Mouse (Mus musculus): ENCODE measurements around the gene 2510009E07Rik.
"Not testable (repeated sequence)": the region's sequence is repeated elsewhere in the genome, so short reads cannot be mapped to it uniquely, and the experiment has no call there.

The 2510009E07Rik gene

GRCm38 (mm10) chr16:21676791-21677190, 17.7 kb downstream of the 2510009E07Rik start:
- no peak for DNase-seq (ENCODE audit: low read depth)

DNA sequence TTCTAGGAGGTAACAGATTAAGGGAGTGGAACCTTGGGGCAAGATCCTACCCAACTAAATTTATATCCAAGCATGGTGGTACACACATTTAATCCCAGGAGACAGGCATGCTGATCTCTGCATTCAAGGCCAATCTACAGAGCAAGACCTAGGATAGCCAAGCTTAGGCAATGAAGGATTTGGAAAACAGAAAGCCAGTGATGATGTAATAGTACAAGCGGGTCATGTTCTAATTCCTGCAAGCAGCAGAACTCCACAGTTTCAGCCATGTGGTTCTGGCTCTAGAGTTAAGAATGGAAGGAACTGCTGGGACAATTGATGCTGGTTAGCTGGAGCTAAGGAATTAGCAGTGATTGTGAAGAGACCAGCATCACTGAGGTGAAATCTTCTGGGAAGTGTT, 20.8 kb downstream of the 2510009E07Rik start:
- DNase-seq (ENCODE audit: low read depth) = not testable (repeated sequence)

DNA sequence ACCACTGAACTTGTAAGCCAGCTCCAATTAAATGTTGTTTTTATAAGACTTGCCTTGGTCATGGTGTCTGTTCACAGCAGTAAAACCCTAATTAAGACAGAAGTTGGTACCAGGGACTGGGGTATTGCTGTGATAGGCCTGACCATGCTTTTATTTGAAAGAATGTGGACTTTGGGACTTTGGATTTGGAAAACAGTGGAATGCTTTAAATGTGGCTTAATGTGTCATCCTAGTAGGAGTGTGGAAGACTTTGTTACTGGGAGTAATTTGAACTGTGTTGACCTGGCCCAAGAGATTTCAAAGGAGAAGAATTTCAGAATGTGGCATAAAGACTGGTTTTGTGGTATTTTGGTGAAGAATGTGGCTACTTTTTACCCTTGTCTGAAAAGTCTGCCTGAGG, 21.4 kb downstream of the 2510009E07Rik start:
- not testable (repeated sequence) for DNase-seq (ENCODE audit: low read depth)

- no peak for DNase-seq (ENCODE audit: low read depth)
Observed at GRCm38 (mm10) chr16:21671878-21672277, 22.6 kb downstream of the 2510009E07Rik start.

DNA sequence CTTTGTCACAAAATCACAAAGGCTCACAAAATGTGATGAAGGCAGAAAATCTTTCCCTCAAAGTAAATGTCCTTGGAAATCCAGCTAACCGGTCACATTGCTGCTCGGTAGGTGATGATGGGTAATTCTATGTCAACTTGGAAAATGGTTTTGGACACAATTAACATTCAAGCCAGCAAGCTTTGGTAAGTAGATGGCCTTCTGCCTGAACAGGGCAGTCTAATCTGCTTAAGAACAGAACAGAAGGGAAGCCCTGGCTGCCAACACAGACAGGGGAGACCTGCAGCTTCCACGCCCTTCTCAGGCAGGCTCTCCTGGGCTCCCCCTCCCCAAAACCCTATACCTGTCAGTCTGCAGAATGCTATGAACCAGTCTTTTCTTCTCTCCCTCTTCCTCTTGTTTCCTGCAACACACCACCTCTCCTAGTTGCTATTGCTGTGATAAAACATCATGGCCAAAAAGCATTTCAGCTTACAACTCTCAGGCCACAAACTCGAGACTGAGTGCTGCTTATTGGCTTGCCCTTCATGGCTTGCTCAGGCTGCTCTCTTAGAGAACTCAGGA, 29.0 kb downstream of the 2510009E07Rik start:
- DNase-seq (ENCODE audit: low read depth) = no peak

DNA sequence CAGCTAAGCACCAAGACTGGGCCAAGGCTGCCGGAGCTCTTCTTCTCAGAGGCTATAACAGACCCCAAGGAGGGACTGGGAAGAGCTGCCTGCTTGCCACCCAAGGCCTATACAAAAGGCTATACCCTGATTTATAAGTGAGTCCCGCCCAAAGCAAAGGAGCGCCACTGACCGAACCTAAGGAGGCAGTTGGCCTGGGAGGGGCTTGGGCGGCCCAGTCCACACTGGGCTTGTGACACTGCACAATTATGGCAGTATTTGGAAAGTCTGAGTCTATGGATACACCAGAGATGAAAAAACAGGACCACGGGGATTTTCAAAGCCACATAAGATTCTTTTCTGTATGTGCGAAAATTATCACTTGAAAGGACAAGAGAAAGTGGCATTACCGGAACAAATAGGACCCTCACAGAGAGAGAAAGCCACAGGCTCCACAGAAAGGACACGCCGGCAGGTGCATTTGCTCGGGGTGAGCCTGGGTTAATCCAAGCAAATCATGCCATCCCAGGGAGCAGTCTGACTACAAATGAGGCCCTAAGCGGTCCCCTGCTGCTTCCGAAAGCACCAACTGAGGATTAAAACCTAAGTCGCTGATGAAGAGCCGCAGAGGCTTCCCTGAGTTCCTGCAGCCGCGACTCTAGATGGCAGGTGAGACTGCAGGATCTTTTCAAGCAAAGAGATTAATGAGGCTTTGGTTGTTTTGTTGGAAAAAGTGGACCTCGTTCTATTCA, 29.7 kb downstream of the 2510009E07Rik start:
- no peak for DNase-seq (ENCODE audit: low read depth)

DNA sequence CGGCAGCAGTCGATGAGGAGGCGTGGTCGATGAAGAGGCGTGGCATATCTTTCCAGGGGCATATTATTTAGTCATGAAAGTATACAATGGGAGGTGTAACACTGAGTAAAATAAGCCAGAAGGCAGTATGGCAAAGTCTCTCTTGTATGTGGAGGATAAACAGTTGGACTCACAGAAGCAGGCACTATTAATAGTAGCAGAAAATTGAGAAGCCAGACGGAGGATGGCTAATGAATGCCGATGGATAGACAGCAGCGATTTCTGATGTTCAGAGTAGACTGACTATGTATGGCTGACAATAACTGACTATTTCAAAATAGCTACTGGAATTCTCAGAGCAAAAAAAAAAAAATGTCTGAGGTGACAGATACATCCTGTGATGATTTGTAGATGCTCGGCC, 38.5 kb downstream of the 2510009E07Rik start:
- no peak for DNase-seq (ENCODE audit: low read depth)

GRCm38 (mm10) chr16:21655291-21655690, 39.2 kb downstream of the 2510009E07Rik start:
- DNase-seq (ENCODE audit: low read depth) = no peak

DNA sequence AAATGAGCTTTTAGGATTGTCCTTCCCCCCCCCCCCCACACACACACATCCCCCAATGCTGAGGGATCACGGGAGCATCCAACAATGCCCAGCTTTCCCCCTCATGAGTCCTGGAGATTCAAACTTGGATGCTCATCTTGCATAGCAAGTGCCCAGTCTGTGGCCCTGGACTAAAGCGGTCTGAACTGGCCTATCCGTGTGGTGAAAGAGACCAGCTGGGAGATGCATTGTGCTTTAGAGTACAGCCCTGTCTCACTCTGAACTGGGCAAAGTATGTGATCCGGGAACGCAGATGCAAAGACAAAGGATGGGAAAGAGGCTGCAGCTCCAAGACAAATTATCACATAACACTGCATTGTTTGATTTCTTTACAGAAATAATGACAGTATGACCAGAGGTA, 40.1 kb downstream of the 2510009E07Rik start:
- no peak for DNase-seq (ENCODE audit: low read depth)

DNA sequence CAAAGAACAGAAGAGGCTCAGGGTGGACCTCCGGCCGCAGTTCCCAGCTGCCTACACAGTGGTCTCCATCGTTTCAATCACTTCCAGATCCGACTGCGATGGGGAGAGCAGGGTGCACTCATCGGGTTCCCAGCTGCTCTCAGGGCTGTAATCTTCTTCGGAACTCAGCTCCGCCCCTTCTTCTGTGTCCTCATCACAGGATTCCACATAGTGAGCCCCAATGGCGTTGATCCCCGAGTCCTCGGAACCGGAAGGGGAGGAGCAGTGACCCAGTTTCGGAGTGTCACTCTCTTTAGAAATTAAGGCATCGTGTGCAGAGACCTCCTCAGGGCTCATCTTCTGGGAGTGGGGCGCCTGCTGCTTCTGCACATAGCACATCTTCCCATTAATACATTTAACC, 41.3 kb downstream of the 2510009E07Rik start:
- DNase-seq (ENCODE audit: low read depth) = no peak

- DNase-seq (ENCODE audit: low read depth) = no peak
Observed at GRCm38 (mm10) chr16:21651161-21651560, 43.3 kb downstream of the 2510009E07Rik start.

GRCm38 (mm10) chr16:21650289-21650688, 44.2 kb downstream of the 2510009E07Rik start:
- no peak for DNase-seq (ENCODE audit: low read depth)

- no peak for DNase-seq (ENCODE audit: low read depth)
Observed at GRCm38 (mm10) chr16:21648800-21649199, 45.7 kb downstream of the 2510009E07Rik start.

DNA sequence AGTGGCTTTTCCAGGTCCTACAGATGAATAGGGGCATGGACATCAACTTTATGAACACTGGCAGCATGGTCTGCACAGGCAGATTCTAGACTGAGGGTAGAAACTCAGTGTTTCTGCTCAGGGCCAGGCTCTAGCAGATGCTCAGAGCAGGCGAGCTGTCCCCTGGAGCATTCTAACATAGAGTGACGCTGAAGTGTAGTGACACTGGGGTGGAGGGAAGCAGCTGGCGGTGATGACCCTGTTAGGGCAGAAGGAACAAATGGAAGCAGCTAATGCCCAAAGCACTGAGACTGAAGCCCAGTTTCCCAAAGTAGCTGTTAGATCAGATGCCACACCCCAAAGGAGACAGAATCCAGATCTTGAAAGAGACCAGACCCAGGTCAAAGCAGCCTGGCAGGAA, 48.0 kb downstream of the 2510009E07Rik start:
- DNase-seq (ENCODE audit: low read depth) = no peak

DNA sequence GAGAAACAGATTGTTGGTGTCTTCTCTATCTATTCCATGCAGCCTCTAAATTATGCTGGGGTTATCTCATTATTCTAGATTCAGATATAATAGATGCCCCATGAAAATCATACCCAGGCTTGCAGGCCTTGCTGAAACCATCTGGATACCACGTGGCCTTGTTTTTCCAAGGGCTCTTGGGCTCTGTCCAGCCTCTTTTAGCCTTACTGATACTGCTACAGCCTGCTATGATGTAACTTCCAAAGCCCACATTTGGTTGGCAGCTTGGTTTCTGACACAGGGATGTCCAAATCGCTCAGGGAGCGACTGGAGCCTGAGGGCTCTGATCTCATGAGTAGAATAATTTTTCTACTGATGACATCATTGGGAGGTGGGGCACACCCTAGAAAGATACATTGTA, 48.5 kb downstream of the 2510009E07Rik start:
- DNase-seq (ENCODE audit: low read depth) = peak; percentile 83

GRCm38 (mm10) chr16:21644574-21644973, 49.9 kb downstream of the 2510009E07Rik start:
- DNase-seq (ENCODE audit: low read depth) = no peak

DNA sequence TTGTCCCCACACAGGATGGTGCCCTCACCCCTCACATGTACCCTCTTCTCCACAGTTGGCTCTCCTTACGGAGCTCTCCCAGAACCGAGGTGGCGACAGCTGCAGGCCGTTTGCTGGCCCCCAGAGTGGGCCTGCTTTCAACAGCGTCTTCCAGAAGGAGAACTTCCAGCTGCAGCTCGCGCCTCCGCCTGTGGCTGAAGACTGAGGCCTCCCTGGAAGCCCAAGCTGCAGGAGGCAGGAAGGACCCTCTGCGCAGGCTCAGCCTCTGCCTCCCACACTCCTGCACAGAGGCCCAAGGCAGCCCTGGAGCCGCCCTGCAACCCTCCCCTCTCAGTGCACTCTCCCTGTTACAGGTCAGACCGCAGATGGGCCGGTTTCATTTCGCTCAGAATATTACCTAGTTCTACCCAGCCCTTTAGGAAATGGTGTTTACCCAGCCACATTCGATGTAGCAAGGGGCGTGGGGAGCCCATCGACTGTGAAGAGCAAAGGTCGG, 50.4 kb downstream of the 2510009E07Rik start:
- DNase-seq (ENCODE audit: low read depth) = no peak

- no peak for DNase-seq (ENCODE audit: low read depth)
Observed at GRCm38 (mm10) chr16:21643621-21644041, 50.8 kb downstream of the 2510009E07Rik start.

- no peak for DNase-seq (ENCODE audit: low read depth)
Observed at GRCm38 (mm10) chr16:21642906-21643305, 51.6 kb downstream of the 2510009E07Rik start.

DNA sequence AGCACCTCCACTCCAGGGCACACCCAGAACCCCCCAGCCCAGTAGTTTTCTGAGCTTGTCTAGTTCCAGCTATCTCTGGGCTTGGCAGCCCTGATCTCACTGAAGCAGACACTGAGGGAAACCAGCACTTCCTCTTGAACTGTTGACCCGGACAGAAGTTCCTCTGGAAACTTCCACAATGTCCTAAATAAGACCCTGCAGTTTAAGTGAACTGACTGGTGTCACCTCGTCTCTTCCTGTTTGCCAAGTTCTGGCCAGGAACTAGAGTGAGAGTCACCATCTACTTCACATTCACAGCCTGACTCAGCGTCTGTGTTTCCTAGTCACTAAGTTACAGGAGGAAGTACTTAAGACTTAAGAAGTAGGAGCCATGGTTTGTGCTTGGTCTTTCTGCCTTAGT, 52.5 kb downstream of the 2510009E07Rik start:
- no peak for DNase-seq (ENCODE audit: low read depth)

DNA sequence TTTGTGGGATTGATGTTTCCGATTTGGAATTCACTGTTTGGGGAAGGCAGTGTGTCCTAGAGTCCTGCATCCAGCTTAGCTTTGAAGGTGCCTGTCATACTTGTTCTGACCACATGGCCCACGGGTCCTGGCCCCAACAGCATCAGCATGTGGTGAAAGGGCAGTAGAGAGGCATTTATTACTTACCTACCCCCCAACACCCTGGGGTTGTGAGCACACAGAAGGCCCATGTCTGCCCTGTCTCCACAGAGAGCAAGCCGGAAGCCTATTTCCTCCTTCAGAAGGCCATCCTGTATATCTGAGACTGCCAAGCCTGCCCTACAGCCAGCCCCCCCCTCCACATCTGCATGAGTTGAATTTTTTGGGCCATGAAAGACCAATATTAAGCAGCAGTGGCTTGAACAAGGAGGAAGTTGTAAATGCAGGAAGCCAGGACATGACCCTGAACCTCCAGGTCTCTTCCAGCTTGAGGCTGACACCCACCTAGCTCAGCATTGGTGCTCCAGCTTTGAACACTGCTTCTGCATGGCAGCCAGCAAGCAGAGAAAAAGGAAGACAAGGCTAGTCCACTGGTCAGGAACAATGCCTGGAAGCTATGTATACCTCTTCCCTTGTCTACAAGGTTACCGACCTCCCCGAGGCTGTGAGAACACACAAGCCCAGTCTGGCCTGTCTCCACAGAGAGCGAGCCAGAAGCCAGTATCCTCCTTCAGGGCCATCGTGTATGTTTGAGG, 53.5 kb downstream of the 2510009E07Rik start:
- no peak for DNase-seq (ENCODE audit: low read depth)

GRCm38 (mm10) chr16:21637201-21637819, 57.2 kb downstream of the 2510009E07Rik start:
- peak; percentile 46 for DNase-seq (ENCODE audit: low read depth)
